Mouse (Mus musculus): ENCODE results near the gene Rps29.

Gene Rps29

DNA sequence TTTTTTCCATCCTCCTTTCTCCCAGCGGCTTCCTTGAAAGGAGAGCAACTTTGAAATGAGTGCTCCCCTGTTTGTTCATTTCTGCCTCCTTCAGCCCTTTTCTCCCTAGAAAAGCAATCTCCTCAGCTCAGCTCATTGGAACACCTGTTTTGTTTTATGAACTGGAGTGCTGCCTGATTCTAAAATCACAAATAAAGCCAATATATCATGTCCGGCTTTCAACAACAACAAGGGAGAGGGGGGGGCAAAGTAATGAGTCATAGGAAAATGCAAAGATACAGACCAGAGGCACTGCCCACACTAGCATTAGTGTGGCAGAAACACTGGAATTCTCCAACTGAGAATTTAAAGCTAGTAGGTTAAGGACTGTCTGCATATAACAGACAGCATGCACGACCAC lies 31.4 kb downstream of the Rps29 start:
- DNase-seq = no peak

GRCm38 (mm10) chr12:69127170-69127569 lies 31.8 kb downstream of the Rps29 start:
- peak; percentile 4 to 15 for DNase-seq

- DNase-seq = no peak
These were observed 33.9 kb downstream of the Rps29 start for GRCm38 (mm10) chr12:69125066-69125465.

- no peak for DNase-seq
These were observed 36.2 kb downstream of the Rps29 start for GRCm38 (mm10) chr12:69122801-69123200.

GRCm38 (mm10) chr12:69119908-69120307 lies 39.1 kb downstream of the Rps29 start:
- no peak for DNase-seq
